Mouse (Mus musculus): ENCODE data around the gene Olfr420.

Gene Olfr420

DNA sequence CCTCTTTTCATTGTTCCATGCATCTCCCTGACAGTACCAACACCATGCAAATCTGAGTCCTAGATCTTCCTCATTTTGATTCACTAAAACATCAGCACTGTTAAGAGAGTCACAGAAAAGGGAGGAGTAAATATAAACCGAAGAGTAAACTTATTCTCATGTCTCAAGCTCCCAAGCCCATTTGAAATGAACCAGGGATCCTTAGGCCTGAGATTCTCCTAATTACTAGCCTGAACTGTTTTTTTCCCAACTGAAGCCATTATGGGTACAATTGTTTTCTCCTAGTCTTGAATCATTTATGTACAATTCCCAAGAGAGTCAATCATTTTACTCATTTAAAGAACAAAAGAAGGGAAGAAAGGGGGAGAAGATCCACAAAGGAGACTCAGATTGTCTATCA, at the start of gene Olfr420:
Olfr420 (plus strand) TSS at position 301 of the 400 bp plus-strand sequence.
- POLR2A ChIA-PET: no interaction called here
- CTCF ChIA-PET: no interaction called here

DNA sequence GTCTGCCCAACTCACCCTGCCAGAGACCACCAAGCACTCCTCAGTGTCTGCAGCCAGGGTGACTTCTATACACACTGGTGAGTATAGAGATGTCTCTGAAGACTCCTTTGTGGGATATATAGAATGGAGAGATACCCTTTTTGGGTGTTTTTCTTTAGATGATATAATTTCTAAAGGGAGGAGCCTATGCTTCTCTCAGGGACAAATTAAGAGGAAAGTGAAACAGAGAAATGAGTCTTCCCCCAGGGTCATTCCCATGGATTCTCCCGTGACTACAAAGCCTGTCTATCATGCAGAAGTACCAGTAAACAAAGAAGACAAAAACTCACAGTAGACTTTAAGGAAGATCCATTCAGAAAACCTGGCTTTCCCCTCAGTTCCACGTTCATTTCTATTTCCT, 34.4 kb upstream of the Olfr420 start, which contains the start of gene Olfr231:
Olfr231 (minus strand) TSS at position 101 of the 400 bp plus-strand sequence.
- ChIA-PET CTCF (no interaction called here), POLR2A (no interaction called here)

DNA sequence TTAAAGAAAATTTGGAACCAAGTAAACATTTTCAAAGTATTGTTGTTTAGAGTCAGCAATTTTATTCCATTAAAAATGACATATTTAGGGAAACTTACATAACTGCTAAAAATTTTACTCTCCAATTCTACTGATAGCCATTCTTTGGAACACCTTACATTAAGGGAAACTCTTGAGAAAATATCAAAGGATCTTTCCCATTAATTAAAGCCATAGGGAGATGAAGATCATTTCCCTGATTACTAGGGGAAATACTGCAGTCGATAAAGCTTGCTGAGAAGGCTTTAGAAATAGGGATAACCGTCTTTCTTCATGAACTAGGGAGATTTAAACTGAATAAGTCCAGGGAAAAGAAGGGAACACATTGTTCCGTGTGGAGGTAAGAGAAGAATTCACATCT, 24.2 kb upstream of the Olfr420 start, which contains the start of gene Olfr424:
Olfr424 (plus strand) TSS at position 301 of the 400 bp plus-strand sequence.
- ChIA-PET POLR2A (no interaction called here), CTCF (no interaction called here)

DNA sequence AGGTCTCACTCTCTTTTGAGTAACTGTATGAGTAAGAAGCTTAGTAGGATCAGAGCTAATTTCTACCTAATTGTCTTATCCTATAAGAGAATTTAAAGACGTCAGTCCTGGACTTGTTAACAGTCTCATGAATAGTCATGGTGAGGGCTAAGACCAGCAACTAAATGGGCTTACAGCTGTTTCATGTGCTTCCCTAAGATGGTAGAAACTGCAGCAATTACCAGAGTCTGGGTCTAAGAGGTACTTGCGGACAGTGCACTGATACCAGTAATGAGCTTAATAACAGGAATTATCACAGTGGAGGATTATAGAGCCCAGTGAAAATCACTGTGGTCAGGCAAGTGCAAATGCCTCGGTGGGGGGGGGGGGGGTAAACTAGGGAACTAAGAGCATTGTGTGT, 23.4 kb upstream of the Olfr420 start:
- CTCF ChIA-PET: interaction anchor here in 1 of 4 experiments (0.6 kb wide), 1 partner anchor 835 kb away, joined by 3 read pairs; no protein-coding TSS in a partner anchor

DNA sequence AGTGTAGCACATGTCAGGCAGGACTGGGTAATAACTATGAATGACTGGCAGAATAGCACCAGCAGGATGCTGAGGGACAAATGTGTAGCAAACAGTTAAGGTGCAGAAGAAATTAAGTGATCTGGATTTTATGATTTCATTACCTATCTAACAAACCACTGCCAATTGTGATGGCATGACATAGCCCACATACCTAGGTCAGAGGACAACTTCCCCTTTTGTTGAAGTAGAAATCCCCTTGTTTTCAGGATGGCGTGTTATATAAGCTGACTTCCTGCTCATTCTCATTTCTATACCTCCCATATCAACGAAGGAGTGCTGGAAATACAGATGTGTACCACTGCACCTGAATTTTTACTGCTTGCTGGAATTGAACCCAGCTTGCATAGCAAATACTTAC, 14.0 kb upstream of the Olfr420 start:
- CTCF ChIA-PET: no interaction called here
- POLR2A ChIA-PET: interaction anchor here in 1 of 4 experiments (0.5 kb wide), 1 partner anchor 9 kb away, joined by 4 read pairs; no protein-coding TSS in a partner anchor

More for the DNA sequence above, 23.4 kb upstream of the Olfr420 start:
- POLR2A ChIA-PET: interaction anchor here in 1 of 4 experiments (0.6 kb wide), 1 partner anchor 10 kb away, joined by 4 read pairs; no protein-coding TSS in a partner anchor

DNA sequence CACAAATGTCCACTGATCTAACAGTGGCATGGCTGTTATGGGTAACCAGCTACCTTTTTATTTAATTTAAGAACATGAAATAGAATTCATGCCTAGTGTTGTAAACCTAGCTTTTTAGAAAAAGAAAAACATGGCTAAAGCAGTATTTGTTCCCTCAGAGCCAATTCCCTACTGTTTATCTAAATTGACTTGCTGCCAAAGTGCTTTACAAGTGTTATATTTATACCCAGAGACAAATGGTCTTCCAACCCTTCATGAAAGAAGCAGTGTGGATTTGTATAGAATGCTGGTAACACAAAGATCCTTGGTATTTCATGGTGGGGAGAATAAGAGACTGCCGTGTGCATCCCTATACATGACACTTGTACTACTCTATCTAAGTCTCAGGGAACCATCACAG, 8.7 kb upstream of the Olfr420 start:
- ChIA-PET POLR2A (no interaction called here), CTCF (no interaction called here)

DNA sequence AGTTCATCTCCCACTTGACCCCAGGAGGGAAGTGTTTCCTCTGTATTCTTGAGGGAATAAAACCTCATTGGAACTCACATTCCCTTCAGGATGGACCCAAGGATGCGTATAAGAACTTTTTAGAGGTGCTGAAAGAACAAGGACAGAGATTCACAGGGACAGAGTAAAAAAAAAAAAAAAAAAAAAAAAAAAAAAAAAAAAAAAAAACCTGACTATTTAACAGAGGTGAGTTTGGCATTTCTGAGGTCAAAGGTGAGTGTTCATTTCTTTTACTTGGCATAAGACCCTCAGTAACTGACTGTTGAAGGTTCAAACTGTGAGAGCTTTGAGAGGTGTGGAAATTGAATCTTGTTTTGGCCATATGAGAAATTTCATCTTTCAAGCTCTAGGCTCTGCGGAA, 6.1 kb upstream of the Olfr420 start:
- ChIA-PET POLR2A (no interaction called here), CTCF (no interaction called here)

DNA sequence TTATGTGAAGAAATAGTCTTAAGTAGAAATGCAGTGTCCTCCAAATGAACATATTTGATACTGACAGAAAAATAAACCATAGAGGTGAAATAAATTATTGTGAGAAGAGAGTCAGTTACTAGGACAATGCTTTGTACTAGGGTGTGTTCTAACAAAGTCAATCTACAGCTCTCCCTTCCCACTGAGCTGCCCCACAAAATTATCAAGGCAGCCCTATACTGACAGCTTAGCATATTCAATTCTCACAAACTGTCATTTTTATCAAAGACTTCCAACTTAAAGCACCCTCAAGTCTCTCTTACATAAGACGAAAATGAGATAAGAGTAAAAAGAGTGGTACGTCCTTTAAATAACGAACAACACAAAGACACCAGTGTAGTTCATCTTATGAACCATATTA, 2.2 kb downstream of the Olfr420 start:
- POLR2A ChIA-PET: no interaction called here
- CTCF ChIA-PET: no interaction called here

DNA sequence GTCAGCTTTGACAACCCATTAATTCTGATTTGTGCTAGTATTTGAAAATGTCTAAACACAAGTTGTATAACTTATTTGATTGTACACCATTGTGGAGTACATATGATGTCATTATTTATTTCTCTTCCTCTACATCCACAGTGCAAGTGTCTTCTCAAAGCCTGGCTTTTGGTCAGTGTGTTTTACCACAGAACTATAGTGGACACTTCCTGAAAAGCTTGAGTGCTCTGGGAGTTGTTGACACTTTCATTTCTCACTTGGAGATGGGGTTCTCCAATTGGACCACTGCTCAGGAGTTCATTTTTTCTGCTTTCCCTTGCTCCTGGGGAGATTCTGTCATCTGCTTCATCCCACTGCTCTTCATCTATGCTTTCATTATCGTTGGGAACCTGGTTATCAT, 3.1 kb downstream of the Olfr420 start:
- CTCF ChIA-PET: no interaction called here
- POLR2A ChIA-PET: no interaction called here

DNA sequence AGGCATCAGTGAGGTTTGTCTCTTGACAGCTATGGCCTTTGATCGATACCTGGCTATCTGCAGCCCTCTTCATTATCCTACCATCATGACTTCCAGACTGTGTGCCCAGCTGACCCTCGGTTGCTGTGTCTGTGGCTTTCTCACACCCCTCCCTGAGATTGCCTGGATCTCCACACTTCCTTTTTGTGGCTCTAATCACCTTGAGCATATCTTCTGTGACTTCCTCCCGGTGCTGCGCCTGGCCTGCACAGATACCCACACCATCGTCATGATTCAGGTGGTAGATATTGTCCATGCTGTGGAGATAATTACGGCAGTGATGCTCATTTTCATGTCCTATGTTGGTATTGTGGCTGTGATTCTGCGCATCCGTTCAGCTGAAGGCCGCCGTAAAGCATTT, 3.7 kb downstream of the Olfr420 start:
- ChIA-PET CTCF (no interaction called here), POLR2A (no interaction called here)

DNA sequence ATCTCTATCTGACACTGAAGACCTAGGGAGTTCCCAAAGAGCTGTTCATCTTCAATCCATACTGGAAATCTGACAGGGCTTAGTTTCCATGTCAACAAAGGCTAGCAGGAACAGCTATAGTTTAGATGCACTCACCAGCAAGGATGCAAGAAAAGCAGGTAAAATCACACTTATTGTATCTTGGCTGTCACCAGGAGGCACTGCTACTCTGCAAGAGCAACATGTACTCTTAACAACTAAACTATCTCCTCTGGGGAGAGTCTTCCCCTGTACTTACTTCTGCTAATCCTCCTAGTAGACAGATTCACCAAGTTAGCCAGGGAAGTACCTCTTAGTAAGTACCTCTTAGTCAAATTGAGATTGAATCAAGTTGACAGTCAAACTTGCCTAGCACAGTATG, 13.6 kb downstream of the Olfr420 start:
- ChIA-PET POLR2A (interaction anchor here in 1 of 4 experiments (0.6 kb wide), 1 partner anchor 242 kb away, joined by 3 read pairs; no protein-coding TSS in a partner anchor), CTCF (interaction anchor here in 1 of 4 experiments (0.5 to 0.6 kb wide), 2 partner anchors 26 to 508 kb away, joined by 3 to 6 read pairs; no protein-coding TSS in a partner anchor)

DNA sequence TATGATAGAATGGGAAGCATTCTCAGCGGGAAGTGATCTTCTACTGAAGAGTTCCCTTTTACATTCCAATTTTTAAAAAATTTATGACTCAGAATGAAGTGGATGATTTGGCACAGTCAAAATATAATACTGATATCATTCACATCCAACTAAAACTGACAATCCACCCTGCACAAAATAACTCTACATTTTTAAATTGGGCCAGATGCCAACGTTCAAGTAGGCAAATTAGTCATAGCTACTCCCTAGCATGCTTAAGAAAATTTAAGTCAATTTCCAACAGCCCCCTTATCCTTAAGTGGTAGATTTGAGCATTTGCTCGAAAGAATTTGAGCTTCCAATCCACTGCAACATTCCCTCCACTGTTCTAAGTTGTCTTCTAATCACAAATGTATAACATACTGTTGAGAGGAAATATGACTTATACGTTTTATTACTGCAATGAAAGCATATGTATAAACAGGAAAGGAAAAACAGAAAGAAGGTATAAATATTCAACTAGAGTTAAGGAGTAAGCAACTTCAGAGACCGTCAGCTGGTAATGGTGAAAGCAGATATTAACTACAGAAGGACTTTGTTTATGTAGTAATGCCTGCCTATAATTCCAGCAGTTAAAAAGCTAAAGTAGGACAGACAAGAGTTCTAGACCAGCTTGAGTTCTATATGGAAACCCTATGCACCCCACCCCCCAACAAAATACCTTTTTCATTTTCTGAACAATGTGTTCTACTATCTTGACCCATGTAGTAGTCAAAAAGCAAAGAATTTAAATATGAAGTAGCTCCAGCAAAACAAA, 15.5 kb downstream of the Olfr420 start:
- ChIA-PET POLR2A (no interaction called here), CTCF (no interaction called here)

DNA sequence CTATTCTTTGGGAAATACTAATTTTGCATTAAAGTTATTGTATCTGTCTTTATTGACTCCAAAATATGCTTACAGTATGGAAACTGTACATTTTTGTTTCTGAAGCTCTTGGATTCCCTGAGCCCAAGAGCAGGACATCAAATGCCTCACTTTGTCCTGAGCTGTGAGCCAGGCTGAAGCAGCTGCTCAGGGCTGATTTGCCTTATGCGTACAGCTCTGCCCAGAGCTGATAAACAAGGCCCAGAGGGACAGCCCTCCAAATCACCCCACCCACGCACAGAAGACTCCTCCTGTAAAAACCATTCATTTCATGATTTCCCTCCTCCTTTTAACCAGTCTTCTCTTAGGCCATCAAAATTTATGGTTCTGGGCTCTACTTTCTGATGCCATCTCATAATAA, 16.1 kb downstream of the Olfr420 start:
- POLR2A ChIA-PET: interaction anchor here in 1 of 4 experiments (1.1 kb wide), 1 partner anchor 54 kb away, joined by 3 read pairs; no protein-coding TSS in a partner anchor
- CTCF ChIA-PET: no interaction called here

DNA sequence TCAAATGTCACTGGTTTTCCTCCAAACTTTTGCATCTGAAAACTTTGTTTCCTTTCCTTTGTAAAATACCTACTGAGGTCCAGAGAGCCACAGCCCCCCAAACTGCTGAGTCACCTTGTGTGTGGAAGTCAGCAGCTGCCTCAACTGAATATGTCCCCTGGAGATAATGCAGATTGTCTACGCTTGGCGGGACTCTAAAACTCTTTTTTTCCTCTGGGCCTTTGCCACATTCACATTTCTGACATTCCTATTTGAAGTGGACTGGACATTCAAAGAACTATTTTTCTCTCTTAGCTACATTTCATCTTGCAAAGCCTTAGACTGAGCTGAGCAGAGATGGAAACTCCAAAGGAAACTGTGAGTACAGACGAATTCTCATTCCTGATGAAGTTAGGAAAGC, 17.2 kb downstream of the Olfr420 start, which contains the start of gene Spta1:
Spta1 (plus strand) TSS at position 172 of the 400 bp plus-strand sequence.
- ChIA-PET CTCF (no interaction called here), POLR2A (interaction anchor here in 2 of 4 experiments (0.5 to 1.1 kb wide), 5 partner anchors 55 to 1628 kb away, joined by 3 read pairs; no protein-coding TSS in a partner anchor)

DNA sequence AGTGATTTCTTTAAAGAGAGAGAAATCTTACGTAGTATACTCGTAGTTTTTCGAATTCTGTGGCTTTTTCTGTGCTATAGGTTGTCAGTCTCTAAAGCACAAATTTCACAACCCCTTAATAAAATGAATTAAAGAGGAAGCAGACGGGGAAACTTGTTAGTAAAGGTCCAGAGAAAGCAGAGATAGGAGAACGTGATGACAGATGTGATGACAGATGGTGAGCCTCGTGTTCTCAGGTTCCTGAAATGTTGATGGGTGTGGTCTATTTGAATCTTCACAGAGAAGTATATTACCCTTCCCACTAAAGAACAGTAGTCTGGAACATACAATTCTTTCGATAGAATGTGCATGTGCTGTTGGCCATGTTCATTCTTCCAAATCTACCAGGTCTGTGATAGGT, 49.3 kb downstream of the Olfr420 start:
- POLR2A ChIA-PET: no interaction called here
- CTCF ChIA-PET: no interaction called here

Measured in embryonic stem cell, embryonic (primary cell).